Mouse (Mus musculus) ovary, adult 18-20 months (tissue): ENCODE data around the gene Snn.

Source experiments
- DNase-seq: peaks from one replicate; pipeline ENCODE4 v3.0.0; 2022; ENCODE audit warnings: low spot score, mixed read lengths

Gene Snn

DNA sequence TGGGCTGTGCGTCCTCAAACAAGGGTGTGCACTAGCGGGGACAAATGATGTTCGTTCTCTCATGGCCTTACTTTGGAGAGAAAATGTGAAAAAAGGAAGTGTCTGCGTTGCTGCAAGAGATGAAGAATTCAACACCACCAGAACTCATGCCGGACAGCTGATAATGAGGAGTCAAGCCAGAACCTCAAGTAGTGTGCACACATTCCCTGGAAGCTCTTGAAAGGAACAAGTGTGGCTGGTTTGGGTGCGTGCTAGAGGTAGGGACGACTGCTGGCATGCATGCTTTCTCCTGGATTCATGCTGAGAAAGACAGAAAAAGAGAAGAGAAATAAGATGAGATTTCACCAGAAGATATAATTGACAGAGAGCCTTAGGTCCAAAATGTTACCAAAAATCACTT is 13.6 kb upstream of the Snn start:
- no peak for DNase-seq

DNA sequence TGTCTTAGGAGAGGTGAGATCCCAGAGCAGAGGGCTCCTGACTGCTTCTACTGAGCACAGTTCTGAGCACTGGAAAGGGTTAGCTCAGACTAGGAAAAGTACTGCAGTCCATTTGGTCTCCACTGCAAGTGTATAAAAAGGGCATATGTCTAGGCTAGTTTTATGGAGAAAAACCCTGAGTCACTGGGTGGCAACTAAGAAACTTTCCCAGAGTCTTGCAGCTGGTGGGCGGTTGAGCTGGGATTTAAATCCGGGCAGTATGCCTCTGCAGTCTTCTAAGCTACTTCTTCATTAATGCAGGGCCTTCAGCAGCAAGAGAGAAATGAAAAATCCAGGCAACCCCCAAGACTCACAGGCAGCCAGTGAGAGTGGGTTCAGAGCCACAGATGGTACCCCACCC is 10.5 kb upstream of the Snn start:
- no peak for DNase-seq

DNA sequence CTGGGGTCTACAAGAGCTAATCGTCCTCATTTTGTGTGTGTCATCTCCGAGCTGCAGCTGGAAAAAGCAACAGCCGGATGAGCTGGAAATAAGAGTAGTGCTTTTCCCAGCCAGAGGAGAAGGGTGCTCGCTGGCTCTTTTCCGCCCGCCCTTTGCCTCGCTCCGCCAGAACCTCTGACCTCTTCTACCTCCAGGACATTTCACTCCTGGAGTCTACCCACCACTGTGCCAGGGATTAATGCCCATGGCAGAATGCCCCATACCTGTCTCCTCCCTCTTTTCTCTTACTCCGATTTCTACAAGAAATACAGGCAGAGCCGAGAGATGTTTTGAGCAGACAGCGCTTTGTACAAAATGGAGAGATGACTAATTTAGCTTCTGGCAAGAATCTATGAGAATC is 9.6 kb upstream of the Snn start:
- no peak for DNase-seq

GRCm38 (mm10) chr16:11054409-11054808 is 6.3 kb upstream of the Snn start:
- no peak for DNase-seq

- no peak for DNase-seq
Observed at GRCm38 (mm10) chr16:11054871-11055270, 5.9 kb upstream of the Snn start.

DNA sequence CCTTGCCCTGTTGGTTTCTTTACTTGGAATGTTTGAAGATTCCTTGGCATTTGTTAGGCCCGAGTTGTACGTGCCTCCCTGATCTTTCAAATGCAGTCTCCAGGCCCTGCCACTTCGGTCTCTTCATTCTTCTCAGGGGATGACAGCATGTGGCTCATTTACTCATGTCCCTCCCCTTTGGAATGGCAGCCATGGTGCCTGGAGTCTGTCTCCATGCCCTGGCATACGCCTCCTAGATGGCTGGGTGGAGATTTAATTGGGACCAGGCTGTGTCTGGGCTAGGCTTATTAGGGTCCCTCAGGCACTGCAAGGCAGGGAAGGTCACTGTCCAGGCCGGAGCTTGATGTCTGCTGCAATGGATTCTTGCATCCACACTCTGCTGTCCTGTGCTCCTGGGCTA is 4.8 kb upstream of the Snn start:
- no peak for DNase-seq

- peak; percentile 72 for DNase-seq
Observed at GRCm38 (mm10) chr16:11062794-11063721, 2.3 kb downstream of the Snn start.

- no peak for DNase-seq
Observed at GRCm38 (mm10) chr16:11064341-11064740, 3.6 kb downstream of the Snn start.

GRCm38 (mm10) chr16:11064742-11065141 is 4.0 kb downstream of the Snn start:
- DNase-seq, result no peak

GRCm38 (mm10) chr16:11065431-11065830 is 4.7 kb downstream of the Snn start:
- DNase-seq, result no peak

DNA sequence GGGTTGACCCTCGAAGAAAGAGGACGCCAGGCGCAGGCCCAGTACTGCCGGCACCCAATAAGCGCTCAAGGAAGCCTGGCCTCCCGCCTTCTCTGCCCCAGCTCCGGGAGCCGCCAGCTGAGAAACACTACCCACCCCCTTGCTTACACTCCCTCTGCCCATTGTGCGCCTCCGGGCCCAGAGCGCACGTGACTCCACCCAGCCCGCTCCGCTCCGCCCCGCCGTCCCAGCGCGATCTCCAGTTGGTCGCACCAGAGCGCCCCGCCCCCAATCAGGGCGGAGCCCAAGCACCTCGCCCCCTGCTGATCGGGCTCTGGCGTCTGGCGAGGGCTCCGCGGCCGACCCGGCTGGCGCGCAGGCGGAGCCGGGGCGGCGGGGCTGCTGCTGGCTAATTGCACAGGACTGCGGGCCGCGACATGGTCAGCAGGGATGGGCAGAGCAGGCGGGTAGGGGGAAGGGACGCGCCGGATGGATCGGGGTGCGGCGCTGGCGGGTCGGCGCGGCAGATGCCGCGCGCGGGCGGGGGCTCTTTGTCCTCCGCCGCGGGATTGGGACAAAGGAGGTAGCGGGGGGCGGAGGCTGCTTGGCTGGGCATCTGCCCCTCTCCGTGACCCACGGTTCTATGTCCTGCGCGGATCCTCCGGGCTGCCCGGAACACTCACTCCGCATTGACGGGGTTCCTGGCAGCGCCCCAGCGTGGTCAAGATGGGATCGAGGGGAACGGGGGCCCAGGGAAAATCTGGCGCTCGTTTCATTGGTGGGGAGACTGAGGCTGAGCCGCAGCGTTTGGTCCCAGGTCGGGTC is 5.5 kb downstream of the Snn start, which contains the start of gene Litaf:
Gene Litaf (minus strand): TSS at position 129 of the 804 bp plus-strand sequence.
- peak; percentile 97 for DNase-seq

GRCm38 (mm10) chr16:11066833-11067191 is 6.1 kb downstream of the Snn start:
- peak; percentile 21 for DNase-seq

DNA sequence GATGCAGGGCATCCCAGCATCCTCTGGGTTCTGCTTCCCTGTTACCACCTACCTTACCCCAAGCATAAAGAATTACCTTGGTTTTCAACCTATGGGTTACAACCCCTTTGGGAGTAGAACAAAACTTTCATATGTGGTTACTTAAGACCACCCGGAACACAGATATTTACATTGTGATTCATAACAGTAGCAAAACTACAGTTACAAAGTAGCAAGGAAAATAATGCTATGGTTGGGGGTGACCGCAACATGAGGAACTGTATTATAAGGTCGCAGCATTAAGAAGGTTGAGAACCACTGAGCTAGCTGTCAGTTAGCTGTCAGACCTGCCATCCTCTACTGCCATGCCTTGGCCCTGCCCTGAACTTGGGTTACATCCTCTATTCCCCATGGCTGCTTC is 7.9 kb downstream of the Snn start:
- DNase-seq, result no peak

DNA sequence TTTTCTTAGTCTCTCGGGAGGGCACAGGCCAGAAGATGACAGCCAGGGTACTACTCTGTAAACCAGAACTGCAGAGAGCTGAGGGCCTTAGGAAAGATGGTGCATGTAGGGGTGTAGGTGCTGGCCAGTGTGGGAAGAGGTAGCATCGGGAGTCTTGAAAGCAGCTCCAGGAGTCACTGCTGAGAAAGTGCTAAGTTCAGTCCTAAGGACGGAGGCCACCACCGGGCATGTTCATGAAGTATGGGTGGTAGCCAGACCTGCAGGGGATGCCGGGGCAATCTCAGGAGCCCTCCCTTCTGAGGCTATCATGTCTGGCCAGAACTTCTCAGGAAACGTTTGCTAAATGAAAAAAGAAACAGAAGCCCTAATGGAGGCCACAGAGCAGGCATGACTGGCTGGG is 8.5 kb downstream of the Snn start:
- DNase-seq, result no peak

GRCm38 (mm10) chr16:11069710-11070420 is 9.1 kb downstream of the Snn start:
- DNase-seq, result no peak

DNA sequence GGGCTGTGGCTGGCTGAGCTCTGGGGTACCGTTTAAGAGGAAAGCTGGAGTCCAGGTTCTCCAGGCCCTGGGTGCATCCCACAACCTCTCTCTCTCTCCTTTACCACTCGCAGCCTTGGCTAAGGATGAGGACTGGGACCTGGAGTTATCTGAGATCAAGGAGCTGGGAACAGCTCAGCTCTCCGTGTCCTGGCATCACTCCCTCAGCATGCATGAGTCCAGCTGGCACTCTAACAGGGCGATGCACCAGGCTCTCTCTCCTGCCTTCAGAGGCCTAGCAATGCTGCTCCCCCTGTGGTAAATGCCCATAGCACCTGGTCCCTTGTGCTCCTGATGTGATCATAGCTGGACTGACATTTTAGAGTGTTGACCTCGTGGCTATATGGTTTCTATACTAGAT is 10.4 kb downstream of the Snn start:
- no peak for DNase-seq

DNA sequence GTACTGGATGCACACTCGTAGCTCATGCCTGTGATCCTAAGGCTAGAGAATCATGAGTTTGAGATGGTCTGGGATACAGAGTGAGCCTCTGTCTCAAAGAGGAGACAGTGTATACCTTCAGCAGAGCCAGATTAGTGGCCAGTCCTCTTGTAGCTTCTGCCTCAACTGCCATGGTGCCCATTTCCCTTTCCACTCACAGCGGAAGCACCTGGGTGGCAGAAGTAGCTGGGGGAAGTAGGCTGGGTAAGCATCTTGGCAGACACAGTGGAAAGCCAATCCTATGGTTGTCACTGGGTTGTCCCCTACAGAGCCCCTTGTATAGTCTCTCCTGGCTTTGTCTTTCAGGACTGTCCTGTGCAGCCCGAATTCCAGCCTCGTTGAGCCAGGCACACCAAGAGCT is 11.1 kb downstream of the Snn start:
- DNase-seq, result no peak

DNA sequence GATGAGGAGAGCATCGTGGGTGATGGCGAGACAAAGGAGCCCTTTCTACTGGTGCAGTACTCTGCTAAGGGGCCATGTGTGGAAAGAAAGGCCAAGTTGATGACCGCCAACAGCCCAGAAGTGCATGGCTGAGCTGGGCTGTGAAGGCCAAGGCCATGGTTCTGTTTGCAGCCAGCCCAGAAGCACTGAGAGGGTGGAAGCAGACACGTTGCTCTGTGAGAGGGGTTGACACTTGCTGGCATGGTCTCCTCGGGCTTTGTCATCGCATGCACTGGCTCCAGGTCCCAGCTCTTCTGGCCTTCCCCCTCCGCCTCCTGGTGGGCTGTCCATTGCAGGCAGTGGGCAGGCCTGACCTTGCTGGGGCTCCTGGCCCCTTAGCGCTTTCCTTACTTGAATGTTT is 11.7 kb downstream of the Snn start:
- DNase-seq, result no peak

GRCm38 (mm10) chr16:11073060-11073459 is 12.3 kb downstream of the Snn start:
- DNase-seq, result no peak

DNA sequence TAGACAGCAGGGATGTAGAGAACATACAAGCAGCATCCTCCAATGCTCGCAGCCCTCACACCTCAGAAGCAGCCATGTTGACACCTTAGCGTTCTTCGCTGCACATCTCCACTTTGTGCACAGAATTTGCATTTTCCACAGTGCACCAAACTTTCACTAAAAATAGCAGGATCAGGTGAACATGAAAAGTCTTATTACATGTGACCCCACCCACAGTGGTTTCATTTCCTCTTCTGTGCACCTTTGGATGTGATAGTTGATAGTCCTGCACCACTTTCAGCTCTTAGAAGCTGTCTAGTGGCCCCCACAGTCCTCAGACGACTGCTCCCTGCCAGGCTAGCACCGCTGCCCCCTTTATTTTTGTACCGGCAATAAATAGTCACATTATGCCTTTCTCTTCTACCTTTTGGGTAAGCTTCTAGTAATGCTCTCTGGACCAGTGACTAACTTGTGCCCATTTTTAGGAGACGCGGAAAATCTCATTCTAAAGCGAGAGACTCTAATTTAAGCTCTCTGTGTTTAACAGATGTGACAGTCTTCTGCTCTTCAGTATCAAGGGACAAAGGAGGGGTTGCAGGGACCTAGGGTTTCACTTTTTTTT is 17.0 kb downstream of the Snn start:
- DNase-seq, result no peak

- DNase-seq, result no peak
Observed at GRCm38 (mm10) chr16:11078216-11078869, 17.6 kb downstream of the Snn start.

DNA sequence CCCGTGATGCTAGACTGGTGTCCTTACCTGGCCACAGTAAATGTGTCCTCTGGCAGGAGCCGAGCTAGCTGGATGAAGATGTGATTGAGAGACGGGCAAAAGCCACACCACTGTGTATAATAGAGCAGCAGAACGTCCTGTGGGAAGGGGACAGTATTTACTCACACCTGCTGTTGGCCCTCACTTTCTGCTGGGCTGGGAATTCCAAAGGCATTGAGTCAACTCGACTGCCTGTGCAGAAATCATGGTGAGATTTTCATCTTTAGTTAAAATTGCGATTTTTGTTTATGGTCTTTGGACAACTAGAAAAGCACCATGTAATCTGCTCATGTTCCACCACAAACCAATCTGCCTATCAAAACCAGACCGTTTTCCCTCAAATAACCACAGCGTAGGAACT is 23.4 kb downstream of the Snn start:
- no peak for DNase-seq
